Mouse (Mus musculus): ENCODE measurements at regions not wholly inside any gene's neighbourhood (a gene's known extent, or its start where the extent isn't known, plus 50 kb on each side); places are given as distances from the start of the nearest gene placed in this dataset.

DNA sequence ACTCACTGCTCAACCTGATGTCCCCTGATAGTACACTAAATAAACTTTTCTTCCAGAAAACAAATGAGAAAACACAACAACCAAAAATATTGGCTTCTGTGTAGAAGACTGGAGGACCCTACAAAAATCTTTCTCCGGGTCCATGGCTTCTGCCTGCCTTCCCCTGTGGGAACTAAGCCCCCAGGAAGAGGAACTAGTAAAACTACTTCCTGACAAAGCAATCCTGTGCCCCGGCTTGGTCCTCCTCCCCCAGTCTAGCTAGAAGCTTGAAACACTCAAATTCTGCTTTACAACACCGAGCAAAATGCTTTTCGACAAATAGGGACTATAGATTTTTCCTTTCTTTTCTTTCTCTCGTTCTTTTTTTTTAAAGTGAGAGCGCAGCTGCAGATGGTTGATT is 51.3 kb upstream of the Mki67 start:
- TF ChIP-seq POLR2A (IDR thresholded peaks at IDR 0.05; ENCODE audit: low read depth, low read length) (no peak), CTCF (conservative IDR thresholded peaks at IDR 0.05; ENCODE audit: insufficient read depth, insufficient read length, low read depth, low read length) (no peak)
